Mouse (Mus musculus): ENCODE measurements around the gene Dnajc7. TPM values are rescaled to one million over a fixed set of nuclear protein-coding genes. Genes with fewer than 3 reads are reported as not detected.
A peak's percentile ranks its signal among the peaks of the same experiment; 100 is the strongest.

Gene Dnajc7
- polyA plus RNA-seq, 2 experiments = 15.1 to 61.7 TPM

- Histone ChIP-seq H3K4me3 (ENCODE audit: insufficient read depth in 1 of 2, low read depth in 2 of 2, low read length in 2 of 2) (no peak overlapping the region), H3K27me3 (ENCODE audit: control insufficient read depth, insufficient read depth, low read length) (peaks cover 7% of the 10 kb centered on the region), H3K9ac (replicated peaks) (no peak overlapping the region), H3K27ac (no peak overlapping the region), H3K36me3 (replicated peaks; ENCODE audit: control insufficient read depth, insufficient read depth, low read depth) (no peaks in the 10 kb centered on the region), H3K4me2 (ENCODE audit: low read depth) (no peak overlapping the region), H3K9me3 (ENCODE audit: control insufficient read depth, low read length) (no peaks in the 10 kb centered on the region), H3K4me1 (replicated peaks; ENCODE audit: control insufficient read depth in 2 of 2, insufficient read depth in 2 of 2, low read length in 1 of 2) (no peaks in the 10 kb centered on the region)
- DNase-seq (ENCODE audit: low read depth in 3 of 3, low spot score in 3 of 3) (no peak), ATAC-seq (ENCODE audit: insufficient read depth) (no peak)
- TF ChIP-seq EP300 (IDR thresholded peaks at IDR 0.05; ENCODE audit: low read depth) = no peak
- TF ChIP-seq CTCF (IDR thresholded peaks at IDR 0.05; ENCODE audit: low read depth) = no peak
- WGBS (ENCODE audit: insufficient replicate concordance) = 14% methylated on average over 8 of the region's 8 CpGs
Observed at GRCm38 (mm10) chr11:100651205-100651604, 31.2 kb upstream of the Dnajc7 start.

DNA sequence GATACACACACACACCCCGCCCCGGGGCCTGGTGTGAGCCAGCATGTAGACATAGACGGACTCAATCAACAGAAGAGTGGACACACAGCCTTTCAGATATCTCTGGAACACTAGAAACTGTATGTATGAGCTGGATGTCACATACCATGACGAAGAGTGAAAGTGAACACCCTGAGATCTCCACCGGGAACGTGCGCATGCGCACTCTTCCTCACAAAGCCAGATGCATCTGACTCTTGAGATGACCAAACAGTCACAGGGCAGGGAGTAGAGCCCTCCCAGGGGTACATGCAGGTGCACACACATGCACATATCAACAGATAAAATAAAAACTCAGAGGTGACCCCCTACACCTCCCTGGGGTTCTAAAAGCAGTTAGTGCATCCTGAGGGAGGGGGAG, 28.4 kb upstream of the Dnajc7 start:
- Histone ChIP-seq H3K27me3 (ENCODE audit: control insufficient read depth, insufficient read depth, low read length) (peaks cover 7% of the 10 kb centered on the region), H3K27ac (no peak overlapping the region), H3K4me3 (ENCODE audit: insufficient read depth in 1 of 2, low read depth in 2 of 2, low read length in 2 of 2) (no peak overlapping the region), H3K36me3 (replicated peaks; ENCODE audit: control insufficient read depth, insufficient read depth, low read depth) (no peaks in the 10 kb centered on the region), H3K4me1 (replicated peaks; ENCODE audit: control insufficient read depth in 2 of 2, insufficient read depth in 2 of 2, low read length in 1 of 2) (no peaks in the 10 kb centered on the region), H3K9me3 (ENCODE audit: control insufficient read depth, low read length) (no peaks in the 10 kb centered on the region), H3K9ac (replicated peaks) (no peak overlapping the region), H3K4me2 (ENCODE audit: low read depth) (no peak overlapping the region)
- no peak for TF ChIP-seq EP300 (IDR thresholded peaks at IDR 0.05; ENCODE audit: low read depth)
- TF ChIP-seq CTCF (IDR thresholded peaks at IDR 0.05; ENCODE audit: low read depth) = no peak
- 73% methylated on average over 8 of the region's 8 CpGs for WGBS (ENCODE audit: insufficient replicate concordance)
- ATAC-seq (ENCODE audit: insufficient read depth) = no peak
- DNase-seq (ENCODE audit: low read depth in 3 of 3, low spot score in 3 of 3) = no peak

GRCm38 (mm10) chr11:100646265-100646664, 26.3 kb upstream of the Dnajc7 start:
- Histone ChIP-seq H3K27me3 (ENCODE audit: control insufficient read depth, insufficient read depth, low read length) (peaks cover 7% of the 10 kb centered on the region), H3K9me3 (ENCODE audit: control insufficient read depth, low read length) (no peaks in the 10 kb centered on the region), H3K36me3 (replicated peaks; ENCODE audit: control insufficient read depth, insufficient read depth, low read depth) (no peaks in the 10 kb centered on the region), H3K4me2 (ENCODE audit: low read depth) (no peak overlapping the region), H3K9ac (replicated peaks) (no peak overlapping the region), H3K27ac (no peak overlapping the region), H3K4me1 (replicated peaks; ENCODE audit: control insufficient read depth in 2 of 2, insufficient read depth in 2 of 2, low read length in 1 of 2) (no peaks in the 10 kb centered on the region), H3K4me3 (ENCODE audit: insufficient read depth in 1 of 2, low read depth in 2 of 2, low read length in 2 of 2) (no peak overlapping the region)
- ATAC-seq (ENCODE audit: insufficient read depth) (no peak), DNase-seq (ENCODE audit: low read depth in 3 of 3, low spot score in 3 of 3) (peak in 2 of 3 experiments; percentile 11 to 24)
- 4% methylated on average over 1 of the region's 1 CpGs for WGBS (ENCODE audit: insufficient replicate concordance)
- TF ChIP-seq CTCF (IDR thresholded peaks at IDR 0.05; ENCODE audit: low read depth) (peak; percentile 86), EP300 (IDR thresholded peaks at IDR 0.05; ENCODE audit: low read depth) (no peak)

- no peak for DNase-seq (ENCODE audit: low read depth in 3 of 3, low spot score in 3 of 3)
- Histone ChIP-seq H3K9ac (replicated peaks) (no peak overlapping the region), H3K36me3 (replicated peaks; ENCODE audit: control insufficient read depth, insufficient read depth, low read depth) (no peaks in the 10 kb centered on the region), H3K9me3 (ENCODE audit: control insufficient read depth, low read length) (no peaks in the 10 kb centered on the region), H3K27ac (no peak overlapping the region), H3K4me1 (replicated peaks; ENCODE audit: control insufficient read depth in 2 of 2, insufficient read depth in 2 of 2, low read length in 1 of 2) (no peaks in the 10 kb centered on the region), H3K27me3 (ENCODE audit: control insufficient read depth, insufficient read depth, low read length) (peaks cover 17% of the 10 kb centered on the region), H3K4me3 (ENCODE audit: insufficient read depth in 1 of 2, low read depth in 2 of 2, low read length in 2 of 2) (no peak overlapping the region), H3K4me2 (ENCODE audit: low read depth) (no peak overlapping the region)
- 63% methylated on average over 15 of the region's 15 CpGs for WGBS (ENCODE audit: insufficient replicate concordance)
- no peak for ATAC-seq (ENCODE audit: insufficient read depth)
- TF ChIP-seq EP300 (IDR thresholded peaks at IDR 0.05; ENCODE audit: low read depth) = no peak
- no peak for TF ChIP-seq CTCF (IDR thresholded peaks at IDR 0.05; ENCODE audit: low read depth)
Observed at GRCm38 (mm10) chr11:100643612-100644575, 23.9 kb upstream of the Dnajc7 start.

DNA sequence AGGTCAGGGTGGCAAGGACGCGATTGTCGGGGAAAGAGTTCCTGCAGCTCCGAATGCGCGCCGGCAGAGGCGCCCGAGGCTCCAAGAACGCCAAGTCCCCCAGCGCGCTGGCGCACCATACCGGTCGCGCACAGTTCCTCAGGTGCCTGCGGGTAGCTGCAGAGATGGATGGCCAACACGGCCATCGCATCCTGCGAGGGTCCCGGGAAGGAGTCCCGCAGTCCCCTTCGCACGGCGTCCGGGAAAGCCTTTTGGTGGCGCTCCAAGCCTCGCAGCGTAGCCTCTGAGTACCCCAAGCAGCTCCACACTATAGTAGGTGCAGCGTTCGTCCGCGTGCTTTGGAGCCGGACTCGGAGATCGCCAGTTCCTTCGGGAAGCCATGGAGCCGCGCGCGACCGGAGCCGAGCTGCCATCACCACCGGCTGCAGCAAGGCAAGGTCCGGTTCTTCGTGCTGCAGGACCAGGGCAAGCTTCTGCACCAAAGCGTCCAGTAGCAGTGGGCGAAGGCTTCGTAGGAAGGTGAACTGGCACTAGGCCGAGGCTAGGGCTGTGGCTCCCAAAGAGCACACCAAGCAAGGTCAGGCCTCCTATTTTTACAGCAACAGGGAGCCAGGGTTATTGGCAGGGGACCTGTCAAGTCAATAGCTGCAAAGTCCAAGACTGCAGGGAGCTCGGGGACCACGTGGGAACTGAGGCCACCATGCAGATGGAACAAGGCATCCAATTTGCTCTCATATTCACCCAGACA, 20.4 kb upstream of the Dnajc7 start:
- DNase-seq (ENCODE audit: low read depth in 3 of 3, low spot score in 3 of 3) (no peak), ATAC-seq (ENCODE audit: insufficient read depth) (no peak)
- no peaks in the 10 kb centered on the region for H3K36me3 ChIP-seq (replicated peaks; ENCODE audit: control insufficient read depth, insufficient read depth, low read depth)
- H3K27ac ChIP-seq = no peak overlapping the region
- WGBS (ENCODE audit: insufficient replicate concordance) = 8% methylated on average over 52 of the region's 52 CpGs
- H3K9me3 ChIP-seq (ENCODE audit: control insufficient read depth, low read length) = no peaks in the 10 kb centered on the region
- no peaks in the 10 kb centered on the region for H3K4me1 ChIP-seq (replicated peaks; ENCODE audit: control insufficient read depth in 2 of 2, insufficient read depth in 2 of 2, low read length in 1 of 2)
- peaks cover 17% of the 10 kb centered on the region for H3K27me3 ChIP-seq (ENCODE audit: control insufficient read depth, insufficient read depth, low read length)
- H3K9ac ChIP-seq (replicated peaks) = no peak overlapping the region
- H3K4me2 ChIP-seq (ENCODE audit: low read depth) = peak overlapping the region; percentile 47
- peak; percentile 54 for TF ChIP-seq CTCF (IDR thresholded peaks at IDR 0.05; ENCODE audit: low read depth)
- TF ChIP-seq EP300 (IDR thresholded peaks at IDR 0.05; ENCODE audit: low read depth) = no peak
- H3K4me3 ChIP-seq (ENCODE audit: insufficient read depth in 1 of 2, low read depth in 2 of 2, low read length in 2 of 2) = no peak overlapping the region
